Mouse (Mus musculus) T-helper 2 cell (primary cell): ENCODE measurements at regions not wholly inside any gene's neighbourhood (a gene's known extent, or its start where the extent isn't known, plus 50 kb on each side); places are given as distances from the start of the nearest gene placed in this dataset.
"Not testable (repeated sequence)": the region's sequence is repeated elsewhere in the genome, so short reads cannot be mapped to it uniquely, and the experiment has no call there.

Source experiments
- in situ Hi-C: fragments of 300-600 bp; cut with MboI, MseI; formaldehyde crosslinking; loops from one replicate; pipeline ENCODE4 v1.15.1; 2025; ENCODE audit warnings: high pct_unique_total_duplicates

DNA sequence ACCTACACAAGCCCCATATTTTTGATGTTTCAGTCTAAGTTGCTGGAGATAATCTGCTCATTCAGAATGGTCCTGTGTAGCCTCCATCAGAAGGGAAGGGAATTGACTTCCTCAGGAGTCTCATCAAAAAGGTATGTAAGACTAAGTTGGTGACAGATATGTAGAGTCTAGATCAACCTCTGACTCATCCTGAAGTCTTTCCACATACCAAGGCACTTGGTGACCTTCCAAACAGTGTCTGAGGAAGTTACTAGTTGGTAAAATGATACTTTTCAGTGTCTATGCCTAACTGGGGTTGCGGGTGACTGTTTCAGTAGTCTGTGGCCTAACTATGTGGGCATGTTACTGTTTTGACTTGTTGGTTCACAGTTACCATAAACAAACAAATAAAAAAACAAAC is 133.0 kb upstream of the Plcb4 start:
- in situ Hi-C loops, result no loop called here

DNA sequence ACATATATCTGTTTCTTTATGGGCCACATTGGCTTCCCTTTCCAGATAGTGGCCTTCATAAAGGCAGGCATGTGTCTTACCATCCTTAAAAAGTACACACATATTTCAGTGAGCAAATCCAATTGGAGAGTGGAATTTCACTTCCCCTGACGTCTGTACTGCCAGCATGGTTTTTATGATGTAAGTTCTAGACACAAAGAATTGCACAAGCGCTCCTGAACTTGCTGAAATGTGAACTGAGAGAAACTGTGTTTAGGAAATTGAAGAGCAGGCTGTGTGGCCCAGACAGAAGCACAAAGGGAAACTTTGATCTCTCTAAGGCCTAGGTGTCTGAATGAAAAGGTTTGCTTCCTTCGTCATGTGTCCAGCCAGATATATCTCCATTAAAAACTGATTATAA is 129.2 kb upstream of the Plcb4 start:
- in situ Hi-C loops, result loop anchor here (10.0 kb wide), 1 partner anchor 525 kb away; the partner anchor contains the start of gene Lamp5

DNA sequence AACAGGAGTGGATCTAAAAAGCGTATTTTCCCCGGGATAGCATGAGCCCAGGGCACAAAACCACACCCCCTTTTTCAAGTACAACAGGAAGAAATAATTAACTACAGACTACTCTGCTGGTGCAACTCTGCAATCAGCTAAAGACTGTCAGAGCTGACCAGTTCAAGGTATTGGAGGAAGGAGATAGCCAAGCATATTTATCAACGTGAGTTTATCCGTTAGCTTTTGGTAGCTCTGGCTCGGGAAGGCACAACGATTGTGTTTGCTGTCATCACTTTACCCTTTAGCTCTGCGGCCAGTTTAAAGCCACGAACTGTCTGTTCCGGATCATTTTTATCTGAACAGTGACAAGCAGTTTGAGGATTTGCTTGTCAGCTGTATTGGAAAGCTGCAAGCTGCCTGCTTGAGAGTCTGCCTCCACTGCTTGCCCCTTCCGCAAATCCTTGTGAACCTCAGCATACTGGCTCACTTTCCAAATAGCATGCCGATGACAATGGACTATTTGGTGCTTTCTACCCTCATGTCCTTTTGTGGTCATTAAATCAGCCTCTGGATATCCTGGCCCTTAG is 122.4 kb upstream of the Plcb4 start:
- in situ Hi-C loops, result loop anchor here (10.0 kb wide), 1 partner anchor 518 kb away; the partner anchor contains the start of gene Lamp5

DNA sequence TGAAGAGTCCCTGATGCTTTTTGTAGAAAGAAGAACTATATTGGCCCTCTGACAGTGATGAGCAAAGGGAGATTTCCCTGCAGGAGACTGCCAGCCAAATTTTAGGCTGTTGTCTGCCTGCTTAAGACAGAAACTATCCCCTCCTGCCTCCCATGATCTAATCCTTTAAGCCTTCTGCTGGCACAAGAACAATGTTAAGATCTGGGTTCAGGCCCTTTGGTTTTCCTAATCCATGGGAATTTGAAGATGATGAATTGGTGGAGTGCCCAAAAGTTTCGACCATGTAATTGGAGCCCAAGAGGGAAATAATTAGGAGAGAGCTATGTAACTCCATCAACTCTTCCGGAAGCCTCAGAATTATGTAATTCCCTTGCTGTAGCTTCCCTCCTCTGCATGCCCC is 120.8 kb upstream of the Plcb4 start:
- in situ Hi-C loops, result loop anchor here (10.0 kb wide), 1 partner anchor 517 kb away; the partner anchor contains the start of gene Lamp5

DNA sequence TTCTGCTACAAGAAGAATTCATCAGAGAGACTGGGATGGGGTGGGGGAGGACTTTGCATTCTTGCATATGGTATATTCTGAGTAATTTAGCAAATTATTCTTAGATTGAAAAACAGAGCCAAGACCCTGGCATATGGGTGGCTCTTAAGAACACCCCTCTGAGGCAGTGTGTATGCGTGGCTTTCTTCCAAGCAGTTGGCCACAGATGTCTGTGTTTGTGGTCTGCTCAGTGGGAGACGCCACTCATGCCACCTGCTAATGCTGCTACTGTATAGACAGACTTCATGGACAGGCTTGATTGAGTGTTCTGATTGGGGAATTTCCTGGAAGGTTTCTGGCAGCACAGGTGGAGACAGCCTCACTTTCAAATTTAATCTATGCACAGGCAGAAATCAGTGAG is 117.8 kb upstream of the Plcb4 start:
- in situ Hi-C loops, result no loop called here

DNA sequence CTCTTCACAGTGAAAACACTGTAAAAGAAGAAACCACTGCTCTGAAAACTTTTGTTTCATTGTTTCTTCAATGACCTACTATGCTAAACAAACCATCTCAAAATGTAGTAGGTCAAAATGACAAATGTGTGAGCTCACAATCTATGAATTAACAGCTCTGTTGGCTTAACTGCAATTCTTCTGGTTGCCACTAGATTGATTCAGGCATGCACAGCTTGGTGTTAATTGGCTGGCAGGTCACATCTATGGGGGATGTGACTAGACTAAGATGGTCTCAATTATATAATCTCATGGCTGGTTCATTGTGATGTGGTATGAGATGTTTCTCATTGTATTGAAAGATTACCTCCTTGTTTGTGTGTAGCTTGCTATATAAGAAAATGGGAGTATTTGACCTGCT is 116.9 kb upstream of the Plcb4 start:
- in situ Hi-C loops, result no loop called here

DNA sequence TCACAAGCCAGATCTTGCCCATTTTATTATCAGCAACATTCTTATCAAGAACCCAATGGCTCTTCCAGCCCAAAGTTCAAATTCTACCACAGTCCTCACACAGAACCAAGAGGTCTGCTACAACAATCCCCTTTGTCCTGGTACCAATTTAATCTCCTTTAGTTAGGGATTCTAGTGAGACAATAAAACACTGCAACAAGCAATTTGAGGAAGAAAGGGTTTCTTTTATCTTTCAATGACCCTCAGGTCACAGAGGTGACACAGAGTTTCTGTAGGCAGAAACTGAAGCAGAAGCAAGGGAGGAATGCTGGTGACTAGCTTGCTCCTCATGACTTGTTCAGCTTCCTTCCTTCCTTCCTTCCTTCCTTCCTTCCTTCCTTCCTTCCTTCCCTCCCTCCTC is 113.9 kb upstream of the Plcb4 start:
- in situ Hi-C loops, result no loop called here

DNA sequence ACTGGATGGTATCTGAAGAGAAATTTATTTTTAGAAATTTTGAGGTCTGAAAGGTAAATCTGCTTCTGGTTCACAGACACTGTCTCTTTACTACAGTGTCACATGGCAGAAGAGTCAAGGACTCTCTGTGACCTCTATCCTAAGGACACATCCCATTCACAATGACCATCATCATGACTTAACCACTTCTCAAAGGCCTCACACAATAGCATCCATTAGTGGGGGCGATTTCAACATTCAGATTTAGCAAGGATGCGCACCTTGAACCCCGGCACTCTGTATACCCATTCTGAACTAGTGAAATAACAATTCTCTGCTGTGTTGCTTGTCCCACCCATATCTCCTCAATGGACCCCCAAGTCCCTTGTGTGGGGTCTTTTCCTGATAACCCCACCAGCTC is 110.8 kb upstream of the Plcb4 start:
- in situ Hi-C loops, result no loop called here

DNA sequence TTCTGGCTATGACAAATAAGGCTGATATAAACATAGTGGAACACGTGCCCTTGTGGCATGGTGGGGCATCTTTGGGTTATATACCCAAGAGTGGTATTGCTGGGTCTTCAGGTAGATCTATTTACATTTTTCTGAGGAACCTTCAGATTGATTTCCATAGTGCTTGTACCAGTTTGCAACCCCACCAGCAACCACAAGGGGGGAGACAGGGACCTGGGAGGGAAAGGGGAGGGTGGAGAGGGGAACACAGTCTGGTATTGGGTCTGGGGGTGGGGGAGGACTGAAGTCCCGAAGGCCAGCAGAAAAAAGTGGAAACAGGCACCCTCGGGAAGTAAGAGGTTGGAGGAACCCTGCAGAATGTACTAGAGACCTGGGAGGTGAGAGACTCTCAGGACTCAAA is 105.8 kb upstream of the Plcb4 start:
- in situ Hi-C loops, result no loop called here

DNA sequence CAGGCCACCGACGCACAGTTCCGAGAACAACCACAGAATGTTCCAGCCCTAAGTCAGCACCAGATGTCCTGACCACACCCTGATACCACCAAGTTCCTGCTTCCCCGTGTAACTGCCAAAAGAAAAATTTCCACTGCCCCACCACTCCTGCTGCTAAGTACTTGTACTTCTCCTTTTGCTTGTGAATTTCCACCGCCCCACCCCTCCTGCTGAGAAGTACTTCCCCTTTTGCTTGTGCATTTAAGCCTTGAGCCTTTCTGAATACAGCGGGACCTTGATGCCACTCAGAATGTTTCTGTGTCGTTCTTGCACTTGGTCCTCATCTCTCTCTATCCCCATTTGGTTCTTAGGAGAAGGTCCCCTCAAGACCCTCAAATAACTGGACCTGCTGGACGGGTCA is 100.8 kb upstream of the Plcb4 start:
- in situ Hi-C loops, result not testable (repeated sequence)

DNA sequence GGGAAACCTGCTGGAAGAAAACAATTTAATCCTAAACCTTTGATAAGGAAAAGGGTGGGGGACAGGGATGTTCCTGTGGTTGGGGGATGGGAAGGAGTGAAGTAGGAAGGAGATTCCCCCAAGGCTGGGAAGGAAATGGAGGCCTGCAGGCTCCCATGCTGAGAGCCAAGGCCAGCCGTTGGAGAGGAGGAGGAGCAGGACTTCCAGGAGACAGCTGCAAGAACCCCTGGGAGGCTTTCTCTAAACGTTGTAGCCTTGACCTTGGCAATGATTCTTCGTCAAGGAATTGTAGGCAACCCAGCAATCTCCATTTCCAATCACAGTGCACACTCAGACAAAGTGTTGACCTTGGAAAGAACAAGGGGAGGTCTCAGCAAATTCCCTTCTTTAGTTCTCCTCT is 99.5 kb upstream of the Plcb4 start:
- in situ Hi-C loops, result no loop called here

DNA sequence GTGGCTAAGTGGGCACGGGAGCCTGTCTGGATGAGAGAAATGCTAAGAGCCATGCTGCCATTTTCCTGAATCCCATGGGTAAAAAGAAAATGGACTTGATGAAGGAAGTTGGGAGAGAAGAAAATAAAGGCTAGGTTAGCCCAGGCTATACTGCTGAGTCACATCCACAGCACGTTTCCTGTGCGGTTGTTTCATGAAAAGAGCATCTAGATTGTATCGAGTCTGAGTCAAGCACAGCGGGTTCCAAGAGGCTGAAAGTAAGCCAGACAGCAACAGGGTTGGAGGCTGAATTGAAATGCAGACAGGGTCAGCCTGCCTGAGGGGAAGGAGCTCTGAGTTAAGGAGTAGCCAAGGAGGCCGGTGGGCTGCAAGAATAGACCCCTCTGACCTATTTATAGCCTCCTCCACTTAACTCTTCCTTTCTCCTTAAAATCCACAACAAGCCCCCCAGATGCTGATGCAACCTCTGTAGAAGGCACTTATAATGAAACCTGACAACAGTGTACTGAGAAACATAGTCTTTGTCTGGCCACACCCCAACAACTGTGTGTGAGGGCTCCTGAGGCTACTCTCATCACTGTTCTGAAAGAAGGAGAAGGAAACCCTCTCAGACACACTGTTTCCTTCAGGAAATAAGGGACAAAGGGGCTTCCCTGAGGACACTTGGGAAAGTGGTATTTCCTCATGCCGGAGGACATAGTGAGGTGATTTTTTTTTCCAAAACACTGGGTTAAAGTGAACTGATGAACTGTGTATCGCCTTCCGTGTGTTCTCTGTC is 98.7 kb upstream of the Plcb4 start:
- in situ Hi-C loops, result no loop called here

DNA sequence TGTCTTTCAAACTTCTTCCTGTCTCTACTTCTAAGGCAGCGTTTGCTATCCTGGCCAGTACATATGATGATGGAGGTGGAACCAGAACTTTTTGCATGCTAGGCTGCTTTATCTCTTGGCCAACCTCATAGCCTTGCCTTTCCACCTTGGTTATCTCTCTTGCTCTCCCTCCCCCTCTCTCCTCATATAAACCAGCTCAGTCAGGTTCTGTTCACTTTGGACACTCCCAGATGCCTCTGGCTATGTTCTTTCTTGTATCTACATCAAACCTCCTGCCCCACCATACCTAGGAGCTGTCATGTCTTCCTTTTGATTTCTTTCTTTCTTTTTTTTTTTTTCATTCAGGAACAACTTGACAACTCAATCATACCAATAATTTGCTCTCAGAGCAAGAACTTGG is 98.0 kb upstream of the Plcb4 start:
- in situ Hi-C loops, result no loop called here

DNA sequence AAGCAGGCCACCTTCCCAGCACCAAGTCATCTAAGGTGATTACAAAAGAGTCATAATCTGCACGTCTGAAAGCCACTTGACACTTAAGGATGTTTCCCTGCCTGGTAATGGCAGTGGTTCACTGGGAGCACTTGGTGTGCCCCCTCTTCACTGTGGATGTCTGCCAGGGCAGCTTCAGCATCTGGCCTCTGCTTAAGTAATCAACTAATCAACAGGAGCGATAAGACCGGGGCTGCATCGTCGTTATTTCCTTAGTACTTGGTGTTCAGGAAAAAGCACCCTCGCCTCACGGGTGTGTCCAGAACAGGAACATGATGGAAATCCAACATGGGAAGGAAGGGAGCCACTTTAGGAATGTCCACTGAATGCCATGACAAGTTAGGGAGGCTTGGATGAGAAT is 97.1 kb upstream of the Plcb4 start:
- in situ Hi-C loops, result no loop called here

DNA sequence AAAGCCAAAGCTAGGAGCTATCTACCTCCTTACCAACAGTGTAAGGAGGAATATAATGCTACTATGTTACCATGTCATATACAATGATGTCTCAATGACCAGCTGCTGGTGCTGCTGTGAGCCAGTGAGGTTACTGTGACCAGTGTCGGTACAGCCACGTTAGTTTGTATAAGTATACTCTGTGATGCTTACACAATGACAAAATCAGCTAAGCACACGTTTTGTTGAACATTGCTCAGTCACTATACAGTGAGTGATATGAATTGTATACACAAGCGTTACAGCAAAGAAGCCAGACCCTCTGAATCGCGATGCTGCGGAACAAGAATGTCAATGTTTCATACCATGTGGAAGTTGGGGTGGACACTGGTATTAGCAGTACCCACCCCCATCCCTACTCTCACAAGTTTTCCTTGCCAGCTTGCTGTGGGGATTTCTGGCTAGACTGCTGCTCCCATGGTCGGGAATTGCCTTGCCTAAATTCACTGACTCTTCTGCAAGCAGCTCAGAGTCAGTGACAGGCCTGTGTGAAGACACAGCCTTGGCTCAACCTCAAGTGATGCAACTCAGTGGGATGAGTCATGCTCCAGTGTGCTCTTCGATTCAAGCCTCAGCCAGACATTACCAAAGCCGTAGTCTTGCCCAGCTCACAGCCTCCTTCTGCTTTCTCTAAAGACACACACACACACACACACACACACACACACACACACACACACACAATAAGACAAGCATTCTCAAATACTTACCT is 96.5 kb upstream of the Plcb4 start:
- in situ Hi-C loops, result no loop called here

DNA sequence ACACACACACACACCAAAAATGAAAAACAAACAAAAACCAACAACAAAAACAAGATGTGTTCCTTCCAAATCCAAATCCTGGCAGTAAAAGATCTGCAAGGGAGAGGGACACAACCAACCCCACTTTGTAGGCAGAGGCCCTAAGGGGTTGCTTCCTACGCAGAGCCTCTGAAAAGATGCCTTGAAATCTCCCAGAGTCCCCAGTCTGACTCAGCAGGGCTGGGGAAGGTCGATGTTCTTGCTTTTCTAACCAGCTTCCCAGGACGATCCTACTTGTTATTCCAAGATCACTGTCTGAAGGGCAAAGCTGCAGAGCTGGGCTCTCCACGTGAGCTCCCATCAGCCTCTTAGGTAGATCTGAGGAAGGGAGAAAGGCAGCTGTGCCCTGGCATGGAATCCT is 94.6 kb upstream of the Plcb4 start:
- in situ Hi-C loops, result no loop called here

DNA sequence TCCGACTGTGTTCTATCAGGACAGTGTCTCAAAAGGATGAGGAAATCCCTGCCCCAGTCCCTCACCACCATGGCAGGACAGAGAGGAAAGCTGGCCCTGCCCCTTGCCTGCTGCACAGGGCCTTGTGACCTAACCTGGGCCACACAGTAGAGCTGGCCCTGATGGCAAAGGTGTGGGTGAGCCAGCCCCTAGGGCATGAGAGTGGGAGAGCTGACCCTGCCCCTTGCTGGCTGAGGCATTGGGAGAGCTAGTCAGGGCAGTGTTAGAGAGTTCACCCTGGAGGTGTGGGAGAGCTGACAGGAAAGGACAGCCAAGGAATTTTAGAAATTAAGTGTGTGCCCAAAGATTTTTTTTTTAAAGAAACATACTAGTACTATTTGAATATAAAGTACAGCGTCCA is 90.5 kb upstream of the Plcb4 start:
- in situ Hi-C loops, result no loop called here

DNA sequence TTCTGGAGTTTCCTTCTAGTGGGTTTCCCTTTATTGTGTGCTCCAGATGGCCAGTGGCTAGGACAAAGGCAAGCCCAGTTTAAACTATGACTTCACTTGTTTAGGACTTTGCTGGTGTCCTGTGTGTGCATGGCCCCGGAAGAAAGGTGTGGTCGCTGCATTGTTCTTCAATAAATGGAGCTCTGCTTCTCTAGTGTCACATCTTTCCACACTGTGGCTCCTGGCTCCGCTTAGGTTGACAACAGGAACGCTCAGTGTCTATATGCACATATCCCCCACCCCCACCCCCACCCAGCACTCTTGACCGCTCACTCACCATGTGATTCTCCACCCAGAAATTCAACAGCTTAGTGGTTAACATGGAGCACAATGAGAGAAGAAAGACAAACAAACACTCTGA is 87.2 kb upstream of the Plcb4 start:
- in situ Hi-C loops, result no loop called here

DNA sequence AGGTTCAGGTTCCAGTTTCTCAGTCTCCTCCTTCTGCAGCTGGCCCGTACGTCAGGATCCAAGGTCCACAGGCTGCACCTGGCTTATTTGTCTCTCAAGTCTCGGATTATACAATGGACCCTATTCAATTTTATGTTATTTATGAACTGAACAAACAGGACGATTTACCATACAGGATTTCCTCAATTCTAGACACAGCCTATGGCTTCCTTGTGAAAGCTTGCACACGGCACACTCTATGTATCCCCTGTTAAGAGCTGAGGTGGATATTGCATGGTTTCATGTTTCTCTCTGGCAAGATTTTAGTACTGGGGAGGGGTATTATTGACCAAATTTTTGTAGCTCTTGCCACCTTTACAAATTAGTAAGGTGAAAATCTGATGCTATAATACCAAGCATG is 81.6 kb upstream of the Plcb4 start:
- in situ Hi-C loops, result no loop called here

DNA sequence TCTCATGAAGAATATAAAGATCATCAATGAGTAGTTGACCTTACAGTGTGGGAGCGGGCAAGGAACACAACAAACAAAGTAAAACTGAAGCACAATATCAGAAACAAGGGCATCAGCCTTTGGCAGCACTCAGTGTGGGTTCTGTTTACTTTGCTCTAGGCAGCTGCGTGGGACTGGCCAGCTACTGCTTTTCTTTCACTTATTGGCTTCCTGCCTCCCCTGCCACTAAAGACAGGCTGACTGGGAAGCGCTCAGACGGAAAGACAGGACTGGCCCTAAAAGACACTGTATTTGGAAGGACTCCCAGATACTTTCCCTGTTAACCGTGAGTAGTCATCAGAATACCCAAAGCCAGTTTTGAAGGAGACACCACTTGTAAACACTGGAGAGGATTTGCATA is 80.7 kb upstream of the Plcb4 start:
- in situ Hi-C loops, result no loop called here

DNA sequence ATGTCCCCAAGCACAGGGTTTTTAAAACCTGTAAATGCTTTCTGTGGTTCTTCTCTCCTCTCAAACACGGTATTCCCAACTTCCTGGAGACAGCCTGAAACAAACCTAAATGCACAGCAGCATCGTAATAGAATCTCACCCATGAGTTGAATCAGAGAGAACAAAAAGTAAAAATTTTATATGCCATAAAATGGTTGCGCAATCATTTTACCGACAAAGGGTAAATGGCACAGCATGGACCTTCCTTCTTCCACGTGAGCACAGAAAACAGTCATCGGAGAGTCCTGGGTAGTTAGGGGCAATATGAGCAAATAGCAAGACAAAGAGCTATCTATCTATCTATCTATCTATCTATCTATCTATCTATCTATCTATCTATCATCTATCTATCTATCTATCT is 79.3 kb upstream of the Plcb4 start:
- in situ Hi-C loops, result no loop called here

DNA sequence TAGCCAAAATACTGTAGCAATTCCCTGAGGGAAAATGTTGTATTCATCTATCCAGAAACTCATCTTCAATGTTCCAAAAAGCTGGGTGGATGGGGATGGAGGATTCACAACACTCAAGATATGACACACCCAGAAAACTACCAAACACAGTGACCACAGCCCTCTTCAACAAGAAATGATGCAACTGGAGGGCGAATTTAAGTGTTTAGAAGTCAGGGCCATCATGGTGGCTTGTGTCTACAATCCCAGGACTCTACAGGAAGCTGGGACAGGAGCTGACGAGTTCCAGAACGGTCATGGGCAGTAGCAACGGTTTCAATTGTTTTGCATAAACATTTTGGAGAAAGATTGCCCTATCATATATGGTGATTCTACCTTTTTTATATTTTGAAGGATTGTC is 78.8 kb upstream of the Plcb4 start:
- in situ Hi-C loops, result no loop called here

DNA sequence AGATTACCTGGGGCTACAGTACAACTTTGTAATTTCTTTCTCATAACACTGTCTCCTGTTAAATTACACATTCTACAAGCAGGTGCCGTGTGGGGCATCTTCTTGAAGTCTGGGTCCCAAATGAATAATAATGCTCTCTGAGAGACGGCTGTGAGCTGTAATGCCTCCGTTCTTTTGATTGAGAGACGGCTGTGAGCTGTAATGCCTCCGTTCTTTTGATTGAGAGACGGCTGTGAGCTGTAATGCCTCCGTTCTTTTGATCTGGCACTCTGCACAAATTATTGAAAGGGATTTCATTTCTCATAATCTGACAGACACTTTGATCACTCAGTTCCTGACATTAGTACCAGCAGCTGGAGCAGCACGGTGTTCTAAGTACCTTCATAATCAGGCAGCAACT is 76.5 kb upstream of the Plcb4 start:
- in situ Hi-C loops, result no loop called here
